Mouse (Mus musculus): ENCODE measurements around the gene Cyp46a1. TPM values are rescaled to one million over a fixed set of nuclear protein-coding genes. Genes with fewer than 3 reads are reported as not detected.

The Cyp46a1 gene
- polyA plus RNA-seq (2015; fragmentation: Nextera tagmentation; extraction: Ambion mirVana): 6.3 and 7.6 TPM in 2 replicates

DNA sequence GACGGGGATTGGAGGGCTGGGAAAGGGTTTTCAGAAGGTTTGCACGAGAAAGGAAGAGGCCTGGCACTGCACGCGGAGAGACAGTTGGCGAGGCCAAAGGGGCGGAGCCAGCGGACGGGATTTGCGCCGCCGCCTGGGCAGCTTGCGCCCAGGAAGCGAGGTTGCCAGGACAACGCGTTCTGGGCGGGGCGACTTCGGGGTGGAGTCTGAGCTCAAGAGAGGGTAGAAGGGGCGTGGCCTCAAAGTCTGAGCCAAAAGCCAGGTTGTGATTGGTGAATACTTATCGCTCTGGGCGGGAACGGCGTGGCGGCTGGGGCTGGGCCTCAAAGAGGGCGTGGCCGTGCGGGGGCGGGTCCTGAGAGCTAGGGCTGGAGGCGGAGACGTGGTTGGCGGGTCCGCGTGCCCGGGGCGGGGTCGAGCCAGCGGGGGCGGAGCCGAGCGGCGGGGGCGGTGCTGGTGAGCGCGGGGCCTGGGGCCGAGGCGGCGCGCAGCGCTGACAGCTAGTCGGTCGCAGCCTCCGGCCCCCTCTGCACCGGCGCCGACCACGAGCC, at the start of gene Cyp46a1:
Gene Cyp46a1 (plus strand): TSS at position 487 of the 551 bp plus-strand sequence.
- Histone ChIP-seq H3K36me3 (no peaks in the 10 kb centered on the region), H3K4me1 (peaks cover 23% of the 10 kb centered on the region), H3K27ac (peak within 1 kb of the TSS; percentile 78), H3K9me3 (no peaks in the 10 kb centered on the region), H3K27me3 (peaks cover 38% of the 10 kb centered on the region), H3K9ac (peak within 1 kb of the TSS; percentile 57; the same call in 1 of the 2 replicates), H3K4me2 (peak within 1 kb of the TSS; percentile 99), H3K4me3 (peak within 1 kb of the TSS; percentile 67)
- WGBS: 1% methylated on average over 54 of the region's 56 CpGs
- peak; percentile 93 for ATAC-seq (ENCODE audit: insufficient number of reproducible peaks, low FRiP score, low TSS enrichment, low read depth)

GRCm38 (mm10) chr12:108284455-108285224, 49.5 kb upstream of the Cyp46a1 start:
- no peaks in the 10 kb centered on the region for H3K36me3 ChIP-seq
- no peaks in the 10 kb centered on the region for H3K9me3 ChIP-seq
- 43% methylated on average over 14 of the region's 14 CpGs for WGBS
- H3K9ac ChIP-seq: no peak overlapping the region
- no peak overlapping the region for H3K4me3 ChIP-seq
- H3K4me1 ChIP-seq: 0 out of 2 replicates have a peak, but pooled peaks cover 6% of the 10 kb centered on the region
- H3K27me3 ChIP-seq: peaks cover 4% of the 10 kb centered on the region; the same call in 1 of the 2 replicates
- no peak overlapping the region for H3K4me2 ChIP-seq
- H3K27ac ChIP-seq: no peak overlapping the region
- ATAC-seq (ENCODE audit: insufficient number of reproducible peaks, low FRiP score, low TSS enrichment, low read depth): no peak

DNA sequence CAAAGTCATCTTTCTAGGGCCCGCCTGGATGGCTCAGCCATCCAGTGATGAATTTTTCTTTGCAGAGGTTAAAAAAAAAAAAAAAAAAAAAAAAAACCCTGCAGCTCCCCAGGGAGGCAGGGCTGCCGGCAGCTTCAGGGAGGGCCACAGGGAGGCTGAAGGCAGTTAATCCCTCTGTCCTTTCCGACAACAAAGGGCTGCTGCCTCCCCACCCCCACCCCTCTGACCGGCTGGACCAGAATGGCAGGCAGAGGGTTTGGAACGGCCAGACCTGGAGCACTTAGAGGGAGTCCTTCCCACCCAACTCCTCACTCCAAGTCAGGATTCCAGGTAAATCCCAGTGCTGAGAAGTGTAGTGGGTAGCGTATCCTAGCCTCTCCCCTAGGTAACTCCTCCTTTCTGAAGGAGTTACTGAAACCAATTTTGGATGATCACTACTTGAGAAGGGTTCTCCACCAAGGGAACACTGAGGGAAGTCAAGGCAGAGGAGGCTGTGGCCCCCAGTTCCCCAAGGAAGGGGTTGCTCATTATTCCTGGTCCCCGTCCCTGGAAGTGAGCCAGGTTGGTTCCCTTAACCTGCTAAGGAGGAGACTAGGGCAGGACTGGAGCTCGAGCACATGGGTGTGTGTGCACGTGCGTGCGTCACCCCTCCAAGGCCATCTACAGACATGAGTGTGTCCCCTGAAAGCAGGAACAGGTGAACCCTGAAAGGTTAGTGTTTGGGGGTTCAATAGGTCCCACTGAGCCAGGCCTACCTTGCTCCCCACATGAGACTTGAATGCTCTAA, 48.8 kb upstream of the Cyp46a1 start:
- H3K9ac ChIP-seq: no peak overlapping the region
- no peaks in the 10 kb centered on the region for H3K9me3 ChIP-seq
- 37% methylated on average over 11 of the region's 11 CpGs for WGBS
- no peaks in the 10 kb centered on the region for H3K36me3 ChIP-seq
- H3K27me3 ChIP-seq: peaks cover 4% of the 10 kb centered on the region; the same call in 1 of the 2 replicates
- no peak overlapping the region for H3K4me3 ChIP-seq
- H3K4me1 ChIP-seq: 0 out of 2 replicates have a peak, but pooled peaks cover 6% of the 10 kb centered on the region
- ATAC-seq (ENCODE audit: insufficient number of reproducible peaks, low FRiP score, low TSS enrichment, low read depth): 0 out of 2 replicates have a peak, but pooled peaks have one; percentile 25
- no peak overlapping the region for H3K4me2 ChIP-seq
- no peak overlapping the region for H3K27ac ChIP-seq

- no peak for ATAC-seq (ENCODE audit: insufficient number of reproducible peaks, low FRiP score, low TSS enrichment, low read depth)
- Histone ChIP-seq H3K4me3 (no peak overlapping the region), H3K4me2 (no peak overlapping the region), H3K9me3 (no peaks in the 10 kb centered on the region), H3K27me3 (peaks cover 4% of the 10 kb centered on the region; the same call in 1 of the 2 replicates), H3K27ac (no peak overlapping the region), H3K36me3 (no peaks in the 10 kb centered on the region), H3K9ac (no peak overlapping the region), H3K4me1 (0 out of 2 replicates have a peak, but pooled peaks cover 6% of the 10 kb centered on the region)
- 75% methylated on average over 4 of the region's 4 CpGs for WGBS
Observed at GRCm38 (mm10) chr12:108286381-108286780, 47.8 kb upstream of the Cyp46a1 start.

DNA sequence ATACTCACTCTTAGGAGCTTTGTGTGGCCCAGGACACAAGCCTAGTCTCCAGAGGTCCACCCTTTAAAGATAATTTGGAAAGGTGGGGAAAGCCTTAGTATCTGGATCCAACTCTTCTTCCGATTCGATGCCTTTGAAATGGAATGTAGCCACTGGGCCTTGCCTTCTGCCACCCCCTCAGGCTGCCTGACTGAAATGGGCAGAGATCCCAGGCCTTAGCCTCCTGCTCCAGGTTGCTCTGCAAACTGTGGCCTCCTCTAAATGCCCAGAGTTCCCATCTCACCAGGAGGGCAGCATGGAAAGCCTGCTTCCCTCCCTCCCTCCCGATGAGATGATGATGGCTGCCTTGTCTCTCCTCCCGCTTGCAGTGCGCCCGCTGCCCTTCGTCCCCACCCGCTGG, 47.2 kb upstream of the Cyp46a1 start:
- peaks cover 6% of the 10 kb centered on the region; the same call in 1 of the 2 replicates for H3K4me1 ChIP-seq
- H3K9ac ChIP-seq: no peak overlapping the region
- no peaks in the 10 kb centered on the region for H3K36me3 ChIP-seq
- no peak overlapping the region for H3K4me3 ChIP-seq
- H3K27me3 ChIP-seq: peaks cover 8% of the 10 kb centered on the region; the same call in 1 of the 2 replicates
- 96% methylated on average over 8 of the region's 8 CpGs for WGBS
- H3K4me2 ChIP-seq: no peak overlapping the region
- no peak overlapping the region for H3K27ac ChIP-seq
- H3K9me3 ChIP-seq: no peaks in the 10 kb centered on the region
- ATAC-seq (ENCODE audit: insufficient number of reproducible peaks, low FRiP score, low TSS enrichment, low read depth): no peak

DNA sequence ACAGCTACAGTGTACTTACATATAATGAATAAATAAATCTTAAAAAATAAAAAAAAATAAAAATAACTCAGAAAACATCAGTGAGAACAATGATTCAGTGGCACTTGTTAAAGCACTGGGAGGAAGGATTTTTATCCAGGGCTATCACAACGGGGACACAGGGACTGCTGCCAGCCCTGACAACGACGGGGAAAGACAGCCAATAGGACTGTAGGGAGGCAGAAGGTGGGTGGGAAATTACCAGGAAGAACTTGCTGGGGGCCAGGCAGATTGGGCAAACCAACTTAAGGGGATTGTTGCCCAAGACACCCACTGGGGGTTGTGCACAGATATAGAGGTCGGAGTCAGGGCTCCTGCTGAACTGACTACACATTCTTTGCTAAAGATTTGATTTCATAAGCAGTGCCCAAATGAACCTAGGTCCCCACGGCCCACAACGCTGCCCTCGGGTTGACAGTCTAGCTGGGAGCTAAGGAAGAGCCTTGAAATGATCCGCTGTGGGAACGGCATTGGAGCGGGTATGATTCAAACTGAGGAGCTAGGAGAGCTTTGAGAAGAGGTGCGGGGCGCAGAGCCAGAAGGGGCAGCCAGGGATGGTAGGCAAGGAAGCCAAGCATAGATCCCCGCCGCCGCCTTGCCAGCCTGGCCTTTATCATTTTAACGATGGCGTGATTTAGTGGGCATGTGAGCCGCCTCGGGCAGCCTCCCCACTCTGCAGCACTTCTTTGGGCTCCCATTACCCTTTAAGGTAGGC, 45.9 kb upstream of the Cyp46a1 start:
- Histone ChIP-seq H3K27ac (no peak overlapping the region), H3K4me2 (no peak overlapping the region), H3K27me3 (peaks cover 8% of the 10 kb centered on the region; the same call in 1 of the 2 replicates), H3K4me3 (no peak overlapping the region), H3K36me3 (no peaks in the 10 kb centered on the region), H3K9ac (no peak overlapping the region), H3K4me1 (peaks cover 15% of the 10 kb centered on the region), H3K9me3 (no peaks in the 10 kb centered on the region)
- ATAC-seq (ENCODE audit: insufficient number of reproducible peaks, low FRiP score, low TSS enrichment, low read depth): no peak
- WGBS: 71% methylated on average over 19 of the region's 19 CpGs

DNA sequence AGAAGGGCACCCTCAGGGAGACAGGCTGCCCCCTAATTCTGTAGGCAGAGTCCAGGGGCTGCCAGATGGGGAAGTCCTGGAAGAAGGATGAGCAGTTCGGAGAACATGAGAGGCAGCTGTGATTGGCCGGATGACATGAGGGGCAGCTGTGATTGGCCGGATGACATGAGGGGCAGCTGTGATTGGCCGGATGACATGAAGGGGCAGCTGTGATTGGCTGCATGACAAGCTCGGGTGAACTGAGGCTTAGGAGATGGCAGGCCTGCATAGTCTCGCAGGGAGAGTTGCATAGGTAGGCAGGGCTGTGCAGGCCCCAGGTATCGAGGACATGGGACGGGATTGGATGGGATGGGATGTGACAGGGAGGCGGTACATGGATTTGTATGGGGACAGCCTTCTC, 41.8 kb upstream of the Cyp46a1 start:
- 12% methylated on average over 9 of the region's 9 CpGs for WGBS
- H3K9me3 ChIP-seq: no peaks in the 10 kb centered on the region
- H3K4me1 ChIP-seq: peaks cover 20% of the 10 kb centered on the region
- no peak overlapping the region for H3K27ac ChIP-seq
- no peak overlapping the region for H3K4me3 ChIP-seq
- peak overlapping the region; percentile 19; the same call in 1 of the 2 replicates for H3K4me2 ChIP-seq
- H3K9ac ChIP-seq: no peak overlapping the region
- 0 out of 2 replicates have a peak, but pooled peaks cover 3% of the 10 kb centered on the region for H3K27me3 ChIP-seq
- ATAC-seq (ENCODE audit: insufficient number of reproducible peaks, low FRiP score, low TSS enrichment, low read depth): peak; percentile 42; the same call in 1 of the 2 replicates
- H3K36me3 ChIP-seq: no peaks in the 10 kb centered on the region

DNA sequence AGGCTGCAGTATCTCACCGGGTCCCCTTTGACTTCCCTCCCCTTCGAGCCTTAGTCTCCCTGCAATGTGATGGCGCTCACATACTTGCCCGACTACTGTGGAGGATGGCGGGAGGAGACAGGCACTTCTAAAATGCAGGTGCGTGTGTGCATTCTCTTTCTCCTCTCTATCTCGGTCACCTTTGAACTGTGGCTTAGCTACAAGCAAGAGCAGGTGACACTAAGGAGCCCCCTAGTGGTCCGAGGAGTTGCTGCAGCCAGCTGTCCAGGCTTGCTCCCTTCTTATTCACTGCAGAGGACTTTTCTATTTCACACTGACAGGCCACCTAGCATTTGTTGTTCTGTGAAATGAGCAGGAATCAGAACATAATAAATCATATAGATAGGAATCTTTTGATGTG, 41.2 kb upstream of the Cyp46a1 start:
- H3K4me2 ChIP-seq: peak overlapping the region; percentile 19
- WGBS: 1% methylated on average over 8 of the region's 8 CpGs
- H3K4me3 ChIP-seq: no peak overlapping the region
- H3K27me3 ChIP-seq: 0 out of 2 replicates have a peak, but pooled peaks cover 3% of the 10 kb centered on the region
- H3K9me3 ChIP-seq: no peaks in the 10 kb centered on the region
- no peak for ATAC-seq (ENCODE audit: insufficient number of reproducible peaks, low FRiP score, low TSS enrichment, low read depth)
- no peaks in the 10 kb centered on the region for H3K36me3 ChIP-seq
- H3K4me1 ChIP-seq: peaks cover 20% of the 10 kb centered on the region
- H3K27ac ChIP-seq: no peak overlapping the region
- H3K9ac ChIP-seq: no peak overlapping the region

- 0 out of 2 replicates have a peak, but pooled peaks cover 3% of the 10 kb centered on the region for H3K27me3 ChIP-seq
- no peak for ATAC-seq (ENCODE audit: insufficient number of reproducible peaks, low FRiP score, low TSS enrichment, low read depth)
- no peak overlapping the region for H3K27ac ChIP-seq
- no peaks in the 10 kb centered on the region for H3K36me3 ChIP-seq
- no peaks in the 10 kb centered on the region for H3K9me3 ChIP-seq
- H3K4me2 ChIP-seq: no peak overlapping the region
- H3K4me1 ChIP-seq: peaks cover 20% of the 10 kb centered on the region
- WGBS: 53% methylated on average over 3 of the region's 3 CpGs
- no peak overlapping the region for H3K4me3 ChIP-seq
- H3K9ac ChIP-seq: no peak overlapping the region
Observed at GRCm38 (mm10) chr12:108294620-108295019, 39.6 kb upstream of the Cyp46a1 start.

DNA sequence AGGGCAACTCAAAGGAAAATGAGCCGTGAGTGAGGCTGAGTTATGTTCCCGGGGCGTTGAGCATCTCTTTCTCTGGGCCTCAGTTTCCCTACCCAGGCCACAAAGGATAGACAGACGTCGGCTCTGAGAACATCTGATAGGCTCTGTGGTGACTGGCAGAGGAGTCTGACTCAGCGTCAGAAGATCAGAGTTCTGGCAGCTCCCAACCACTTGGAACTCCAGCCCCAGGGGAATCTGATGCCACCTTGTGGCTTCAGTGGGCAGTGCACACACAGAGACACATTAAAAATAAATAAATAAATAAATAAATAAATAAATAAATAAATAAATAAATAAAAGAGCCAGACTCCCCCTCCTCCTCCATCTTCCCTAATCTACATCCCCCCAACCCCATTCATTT, 37.1 kb upstream of the Cyp46a1 start:
- no peak overlapping the region for H3K9ac ChIP-seq
- H3K36me3 ChIP-seq: no peaks in the 10 kb centered on the region
- H3K27me3 ChIP-seq: no peaks in the 10 kb centered on the region
- no peak overlapping the region for H3K4me2 ChIP-seq
- no peak overlapping the region for H3K4me3 ChIP-seq
- peaks cover 26% of the 10 kb centered on the region for H3K4me1 ChIP-seq
- 82% methylated on average over 6 of the region's 6 CpGs for WGBS
- H3K9me3 ChIP-seq: no peaks in the 10 kb centered on the region
- H3K27ac ChIP-seq: no peak overlapping the region
- no peak for ATAC-seq (ENCODE audit: insufficient number of reproducible peaks, low FRiP score, low TSS enrichment, low read depth)

DNA sequence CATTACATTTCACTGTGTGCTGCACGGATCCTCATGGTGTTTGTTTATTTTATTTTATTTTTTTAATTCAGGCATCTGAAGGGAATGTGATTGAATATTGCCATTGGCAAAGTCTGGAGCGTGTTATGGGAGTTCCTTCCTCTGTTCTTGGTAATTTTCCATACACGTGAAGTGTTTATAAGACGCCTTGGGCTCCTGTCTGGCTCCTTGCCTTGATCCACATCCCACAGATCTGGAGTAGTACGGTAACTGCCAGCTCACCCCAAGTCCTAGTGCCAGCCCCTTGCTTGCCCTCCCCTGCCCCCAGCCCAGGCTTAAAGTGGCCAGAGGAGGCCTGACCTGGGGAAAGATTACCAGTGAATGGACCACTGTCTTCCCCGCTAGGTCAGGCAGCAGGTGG, 33.2 kb upstream of the Cyp46a1 start:
- peaks cover 26% of the 10 kb centered on the region for H3K27me3 ChIP-seq
- H3K4me3 ChIP-seq: no peak overlapping the region
- WGBS: 40% methylated on average over 6 of the region's 6 CpGs
- no peak overlapping the region for H3K9ac ChIP-seq
- no peak for ATAC-seq (ENCODE audit: insufficient number of reproducible peaks, low FRiP score, low TSS enrichment, low read depth)
- H3K9me3 ChIP-seq: no peaks in the 10 kb centered on the region
- H3K27ac ChIP-seq: no peak overlapping the region
- H3K4me2 ChIP-seq: no peak overlapping the region
- H3K36me3 ChIP-seq: no peaks in the 10 kb centered on the region
- H3K4me1 ChIP-seq: peaks cover 12% of the 10 kb centered on the region

Measured in limb, embryonic 15.5 days (tissue).